Mouse (Mus musculus): ENCODE measurements at regions not wholly inside any gene's neighbourhood (a gene's known extent, or its start where the extent isn't known, plus 50 kb on each side); places are given as distances from the start of the nearest gene placed in this dataset.

- intact Hi-C loops (cut with DNase I): no loop called here
- DNase-seq: no peak
These were observed 413.1 kb downstream of the Stim2 start for GRCm38 (mm10) chr5:54411275-54411904.

DNA sequence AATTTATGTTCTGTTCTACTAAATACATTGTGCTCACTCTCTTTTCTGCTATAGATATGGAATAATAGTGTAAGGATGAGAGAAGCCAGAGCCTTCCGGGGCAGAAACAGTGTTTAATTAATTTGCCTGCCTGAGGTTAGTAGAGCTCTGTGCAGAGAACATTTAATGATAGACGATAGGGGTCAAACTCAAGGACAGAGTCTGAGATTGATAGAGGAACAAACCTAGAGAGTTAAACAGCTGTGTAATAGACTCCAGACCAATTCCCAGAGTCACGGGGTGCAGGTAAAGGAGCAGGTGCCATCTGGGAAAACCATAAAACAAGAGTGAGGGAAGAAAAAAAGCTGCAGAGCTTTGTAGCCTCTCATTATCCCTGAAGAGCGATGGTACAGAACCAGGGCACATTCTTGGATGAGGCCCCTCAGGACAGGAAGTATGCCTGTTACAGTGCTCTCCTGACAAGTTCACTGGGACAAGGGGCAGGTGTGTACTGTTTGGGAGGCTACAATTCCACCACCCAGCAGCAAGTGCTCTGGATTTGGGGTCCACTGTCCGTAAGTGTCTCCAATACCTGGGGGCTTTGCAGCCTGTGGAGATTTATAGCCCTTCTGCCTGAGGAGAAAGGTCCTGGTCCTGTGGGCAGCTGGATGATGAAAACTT is 421.6 kb downstream of the Stim2 start:
- intact Hi-C loops (cut with DNase I): loop anchor here (10.0 kb wide), 1 partner anchor 155 kb away; no protein-coding TSS in a partner anchor
- no peak for DNase-seq

DNA sequence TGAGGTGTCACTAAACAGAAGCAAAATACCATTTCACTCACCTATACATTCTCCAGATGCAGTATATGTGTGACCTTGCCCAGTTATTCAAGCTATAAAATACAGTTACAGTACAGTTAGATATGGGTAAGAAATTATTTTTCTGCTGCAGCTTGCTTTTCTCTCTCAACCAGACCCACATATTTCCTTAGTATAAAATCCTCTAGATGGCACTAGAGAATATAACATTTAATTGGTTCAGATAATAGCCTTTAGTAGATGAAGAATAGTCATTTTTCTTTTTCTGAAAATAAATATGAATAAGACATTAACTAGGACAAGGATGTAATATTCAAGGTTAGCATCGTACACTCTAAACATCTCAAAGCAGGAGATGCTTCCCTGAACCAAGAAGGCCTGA is 441.0 kb downstream of the Stim2 start:
- no peak for DNase-seq
- intact Hi-C loops (cut with DNase I): no loop called here

DNA sequence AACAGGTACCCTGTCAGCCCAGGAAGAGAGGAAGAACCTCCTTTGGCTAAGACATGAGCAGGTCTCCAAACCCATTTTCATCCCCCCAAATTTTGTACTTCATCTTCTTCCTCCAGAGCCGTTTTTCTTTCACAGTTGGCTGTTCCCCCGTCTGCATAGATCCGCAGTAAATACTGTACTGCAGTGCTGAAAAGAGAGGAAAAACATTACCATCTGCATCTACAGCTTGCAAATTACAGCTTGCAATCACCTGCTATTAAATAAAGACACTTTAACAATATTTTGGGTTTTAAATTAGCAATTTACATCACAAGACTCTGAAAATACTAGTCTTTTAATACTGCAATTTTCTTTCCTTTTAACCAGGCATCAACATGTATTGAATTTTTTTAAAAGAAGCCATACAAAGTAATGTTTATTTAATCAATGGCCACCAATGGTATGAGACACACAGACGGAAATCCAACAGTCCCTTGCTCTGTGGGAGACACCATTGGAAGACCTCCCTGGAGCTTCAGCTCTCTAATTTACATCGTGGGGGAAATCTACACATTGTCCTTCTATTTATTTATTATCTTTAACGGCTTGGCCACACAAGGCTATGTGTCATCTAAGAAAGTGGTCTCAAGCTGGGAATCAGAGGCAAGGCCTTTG is 442.6 kb downstream of the Stim2 start:
- no peak for DNase-seq
- intact Hi-C loops (cut with DNase I): no loop called here

DNA sequence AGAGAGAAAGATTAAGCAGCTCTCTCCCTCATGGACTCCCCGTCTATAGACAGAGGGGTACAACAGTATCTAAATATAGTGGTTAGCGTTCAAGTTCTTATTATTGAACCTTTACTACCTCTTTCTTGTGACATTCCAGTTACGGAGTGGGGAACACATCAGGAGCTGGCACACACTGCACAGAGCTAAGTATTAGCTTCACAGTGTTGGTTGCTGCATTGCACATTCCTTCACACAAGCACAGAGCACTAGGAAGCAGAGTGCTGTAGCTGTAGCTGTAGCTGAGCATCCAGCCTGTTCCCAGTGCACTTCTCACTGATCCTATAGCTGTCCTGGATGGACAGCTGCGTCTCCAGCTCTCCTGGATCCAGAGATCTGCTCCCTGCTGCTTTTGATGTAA is 443.3 kb downstream of the Stim2 start:
- intact Hi-C loops (cut with DNase I): no loop called here

DNA sequence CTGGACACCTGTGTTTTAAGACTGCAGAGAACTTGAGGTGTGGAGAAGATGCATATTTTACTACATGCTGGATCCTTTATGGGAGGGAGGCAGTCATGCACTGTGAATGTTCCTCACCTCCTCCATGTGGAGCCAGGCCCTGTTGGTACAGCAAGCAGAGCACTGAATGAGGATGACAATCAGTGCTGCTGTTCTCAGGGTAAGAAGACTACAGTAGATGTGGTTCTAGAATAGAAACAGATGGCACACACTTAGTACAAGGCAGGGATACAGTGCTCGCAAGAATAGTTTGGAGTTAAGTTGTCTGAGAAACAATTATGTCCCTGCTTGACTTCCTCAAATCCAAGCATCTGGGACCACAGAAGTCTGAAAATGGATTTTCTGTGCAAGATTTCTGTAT is 485.6 kb downstream of the Stim2 start:
- DNase-seq: no peak
- intact Hi-C loops (cut with DNase I): no loop called here

More for the DNA sequence above, 443.3 kb downstream of the Stim2 start:
- DNase-seq: no peak
